Mouse (Mus musculus): ENCODE measurements at regions not wholly inside any gene's neighbourhood (a gene's known extent, or its start where the extent isn't known, plus 50 kb on each side); places are given as distances from the start of the nearest gene placed in this dataset.

DNA sequence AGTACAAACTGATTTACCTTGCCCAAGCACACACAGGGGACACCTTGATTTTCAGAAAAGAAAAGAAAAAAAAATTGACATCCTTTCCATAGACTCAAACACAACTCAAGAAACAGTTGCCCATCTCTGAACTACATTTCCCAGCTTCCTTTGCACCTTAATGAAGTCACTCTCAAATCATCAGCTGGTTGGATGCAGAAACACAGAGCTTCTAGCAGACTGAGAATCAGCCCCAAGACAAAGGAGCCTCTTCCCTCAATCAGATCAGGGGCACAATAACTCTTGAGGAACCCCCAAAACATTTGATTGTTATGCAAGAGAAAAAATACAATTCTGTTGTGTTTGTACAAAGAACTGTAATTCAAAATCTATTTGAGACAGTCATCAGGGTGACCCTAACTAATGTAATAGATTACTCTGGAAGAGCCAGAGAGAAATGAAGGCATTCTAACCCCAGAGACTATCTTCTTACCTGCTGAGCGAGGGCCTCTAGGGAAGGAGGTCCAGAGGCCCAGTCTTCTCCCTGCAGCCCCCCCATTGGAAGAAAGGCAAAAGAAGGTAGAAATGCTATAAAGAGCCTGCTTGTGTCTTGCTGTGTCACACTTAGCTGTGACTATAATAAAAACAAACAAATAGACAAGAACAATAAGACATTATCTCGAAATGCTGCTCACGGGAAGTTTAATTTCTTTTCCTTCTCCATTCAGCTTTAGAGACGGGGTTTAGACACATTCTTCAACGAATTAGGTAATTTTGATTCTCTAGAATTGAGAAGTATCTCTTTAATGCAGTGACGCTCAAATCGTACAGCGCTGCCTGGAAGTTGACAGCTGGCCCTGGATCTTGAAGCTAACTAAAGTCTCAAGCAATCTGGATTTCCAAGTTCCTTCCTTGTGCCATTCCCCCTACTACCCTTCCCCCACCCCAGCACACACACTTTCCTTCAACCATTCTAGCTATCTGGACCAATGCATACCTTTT, 287.5 kb downstream of the Lnpk start:
- TF ChIP-seq CTCF (IDR thresholded peaks at IDR 0.05; ENCODE audit: insufficient read depth, low read length) (no peak), POLR2A (IDR thresholded peaks at IDR 0.05; ENCODE audit: borderline replicate concordance, extremely low read depth, low read depth, low read length) (no peak)
- Histone ChIP-seq H3K4me3 (replicated peaks; ENCODE audit: extremely low read depth, low read depth, low read length) (no peak overlapping the region), H3K4me1 (ENCODE audit: control insufficient read depth, insufficient read depth, low read length) (no peaks in the 10 kb centered on the region)
- WGBS = 68% methylated on average over 8 of the region's 8 CpGs
- no peak for DNase-seq

DNA sequence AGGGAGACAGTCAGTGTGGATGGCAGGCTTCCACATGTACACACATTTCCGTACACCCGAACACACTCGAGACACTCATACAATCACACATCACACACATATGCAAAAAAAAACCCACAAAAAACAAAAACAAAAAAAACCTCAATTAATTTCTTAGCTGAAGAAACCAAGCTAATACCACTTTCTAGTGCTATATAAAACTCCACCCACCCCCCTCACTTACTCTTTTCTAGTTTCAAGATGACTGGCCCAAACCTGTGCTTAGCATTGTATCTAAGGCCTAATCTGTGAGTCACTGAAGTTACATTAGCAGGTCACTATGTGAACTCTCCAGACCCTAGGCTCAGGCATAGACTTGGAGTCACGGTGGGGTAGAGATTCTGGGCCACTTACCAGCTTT, 293.6 kb downstream of the Lnpk start:
- no peak for TF ChIP-seq POLR2A (IDR thresholded peaks at IDR 0.05; ENCODE audit: borderline replicate concordance, extremely low read depth, low read depth, low read length)
- TF ChIP-seq CTCF (IDR thresholded peaks at IDR 0.05; ENCODE audit: insufficient read depth, low read length) = no peak

DNA sequence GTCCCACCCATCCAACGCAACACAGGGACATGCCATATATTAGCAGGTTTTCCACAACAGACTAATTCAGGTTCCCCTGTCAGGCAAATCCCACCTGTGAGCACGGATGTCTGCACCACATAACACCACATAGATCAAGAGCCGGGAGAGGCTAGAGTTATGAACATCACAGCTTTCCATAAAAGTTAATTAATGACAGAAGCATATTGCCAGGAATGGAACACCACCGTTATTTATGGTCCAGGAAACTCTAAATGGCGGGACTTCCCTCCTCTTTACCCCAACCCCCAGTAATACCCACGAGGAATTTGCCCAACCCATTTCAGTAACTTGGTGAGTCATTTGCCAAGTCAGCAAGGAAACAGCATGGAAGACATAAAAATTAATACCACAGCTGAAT, 314.3 kb downstream of the Lnpk start:
- no peak for DNase-seq

More for the DNA sequence above, 293.6 kb downstream of the Lnpk start:
- DNase-seq = no peak
- 92% methylated on average over 4 of the region's 4 CpGs for WGBS
- Histone ChIP-seq H3K4me3 (replicated peaks; ENCODE audit: extremely low read depth, low read depth, low read length) (no peak overlapping the region), H3K4me1 (ENCODE audit: control insufficient read depth, insufficient read depth, low read length) (no peaks in the 10 kb centered on the region)

DNA sequence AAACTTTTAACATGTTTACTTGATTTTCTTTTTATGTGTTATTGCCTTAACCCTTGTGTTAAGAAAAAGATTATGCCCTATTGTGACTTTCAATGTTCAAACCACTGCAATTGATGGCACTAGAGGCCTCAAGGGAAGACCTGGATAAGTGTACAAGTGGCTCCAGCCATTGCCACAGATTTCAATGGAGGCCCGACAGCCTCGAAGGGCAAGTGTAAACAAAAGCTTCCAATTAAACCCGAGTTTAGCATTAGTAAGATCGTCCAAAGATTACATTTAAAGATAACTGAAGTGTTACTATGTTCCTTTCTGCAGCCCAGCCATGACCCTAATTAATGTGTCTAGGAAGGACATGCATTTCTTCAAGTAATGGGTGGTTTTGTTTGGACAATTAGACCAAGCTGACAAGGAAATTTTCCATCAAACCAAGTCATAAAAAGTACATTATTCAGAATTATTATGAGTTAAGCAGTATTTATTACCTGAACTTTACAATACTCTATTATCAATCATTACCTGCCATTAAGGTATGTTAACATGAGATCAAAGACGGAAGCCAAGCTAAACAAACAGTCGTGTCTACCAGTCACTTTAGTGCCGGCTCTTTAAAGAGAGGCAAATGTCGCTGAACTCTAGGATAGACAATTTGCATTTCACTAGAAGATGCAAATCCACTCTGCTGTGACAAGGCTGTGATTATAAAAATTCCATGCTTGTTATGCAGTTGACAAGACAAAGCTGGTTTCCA, 322.0 kb downstream of the Lnpk start:
- DNase-seq = no peak
- TF ChIP-seq CTCF (IDR thresholded peaks at IDR 0.05; ENCODE audit: insufficient read depth, low read length) (no peak), POLR2A (IDR thresholded peaks at IDR 0.05; ENCODE audit: borderline replicate concordance, extremely low read depth, low read depth, low read length) (no peak)
- H3K4me3 ChIP-seq (replicated peaks; ENCODE audit: extremely low read depth, low read depth, low read length) = no peak overlapping the region
- WGBS = 18% methylated on average over 8 of the region's 8 CpGs
- no peaks in the 10 kb centered on the region for H3K4me1 ChIP-seq (ENCODE audit: control insufficient read depth, insufficient read depth, low read length)

More for the DNA sequence above, 314.3 kb downstream of the Lnpk start:
- 72% methylated on average over 6 of the region's 6 CpGs for WGBS
- TF ChIP-seq POLR2A (IDR thresholded peaks at IDR 0.05; ENCODE audit: borderline replicate concordance, extremely low read depth, low read depth, low read length) = no peak
- no peak for TF ChIP-seq CTCF (IDR thresholded peaks at IDR 0.05; ENCODE audit: insufficient read depth, low read length)
- no peaks in the 10 kb centered on the region for H3K4me1 ChIP-seq (ENCODE audit: control insufficient read depth, insufficient read depth, low read length)
- no peak overlapping the region for H3K4me3 ChIP-seq (replicated peaks; ENCODE audit: extremely low read depth, low read depth, low read length)

DNA sequence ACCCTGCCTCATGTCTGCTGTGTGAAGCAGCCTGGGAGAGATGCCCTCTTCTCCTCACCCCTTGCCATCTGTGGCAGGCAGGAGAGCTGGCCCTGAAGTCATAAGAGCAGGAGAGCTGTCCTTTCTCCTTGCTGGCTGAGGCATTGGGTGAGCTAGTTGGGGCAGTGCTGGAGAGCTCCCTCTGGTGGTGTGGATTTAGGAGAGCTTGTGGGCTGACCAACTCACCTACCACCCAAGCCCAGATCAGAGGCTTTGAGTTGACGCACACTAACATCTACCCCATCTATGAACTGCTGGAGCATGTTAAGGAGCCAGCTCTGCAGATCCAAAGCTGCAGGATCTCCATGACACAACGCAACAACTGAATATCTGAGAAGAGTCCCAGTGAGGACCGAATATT, 331.7 kb downstream of the Lnpk start:
- H3K4me1 ChIP-seq (ENCODE audit: control insufficient read depth, insufficient read depth, low read length) = no peaks in the 10 kb centered on the region
- no peak for DNase-seq
- no peak overlapping the region for H3K4me3 ChIP-seq (replicated peaks; ENCODE audit: extremely low read depth, low read depth, low read length)
- WGBS = 89% methylated on average over 3 of the region's 3 CpGs
- no peak for TF ChIP-seq POLR2A (IDR thresholded peaks at IDR 0.05; ENCODE audit: borderline replicate concordance, extremely low read depth, low read depth, low read length)
- peak; percentile 40 for TF ChIP-seq CTCF (IDR thresholded peaks at IDR 0.05; ENCODE audit: insufficient read depth, low read length)

DNA sequence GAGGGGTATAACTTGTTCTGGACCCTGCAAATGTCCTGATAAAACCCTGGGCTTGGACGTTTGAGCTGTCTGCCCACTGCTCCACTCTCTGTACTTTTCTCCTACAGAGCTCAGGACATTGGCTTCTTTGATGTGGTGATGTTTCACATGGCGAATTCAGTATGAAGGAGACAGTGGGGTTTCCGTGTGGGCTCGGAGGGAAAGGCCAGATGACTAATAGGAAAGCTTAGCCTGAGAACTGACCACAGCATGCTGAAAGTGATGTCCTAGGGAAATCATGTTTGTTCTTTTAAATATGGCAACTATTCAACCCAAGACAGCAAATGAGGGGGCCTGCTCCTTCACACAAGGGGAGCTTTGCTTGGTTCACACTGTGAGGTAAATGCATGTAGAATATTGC, 332.6 kb downstream of the Lnpk start:
- no peak for DNase-seq
- Histone ChIP-seq H3K4me3 (replicated peaks; ENCODE audit: extremely low read depth, low read depth, low read length) (no peak overlapping the region), H3K4me1 (ENCODE audit: control insufficient read depth, insufficient read depth, low read length) (no peaks in the 10 kb centered on the region)
- no peak for TF ChIP-seq CTCF (IDR thresholded peaks at IDR 0.05; ENCODE audit: insufficient read depth, low read length)
- TF ChIP-seq POLR2A (IDR thresholded peaks at IDR 0.05; ENCODE audit: borderline replicate concordance, extremely low read depth, low read depth, low read length) = no peak
- 77% methylated on average over 4 of the region's 4 CpGs for WGBS

DNA sequence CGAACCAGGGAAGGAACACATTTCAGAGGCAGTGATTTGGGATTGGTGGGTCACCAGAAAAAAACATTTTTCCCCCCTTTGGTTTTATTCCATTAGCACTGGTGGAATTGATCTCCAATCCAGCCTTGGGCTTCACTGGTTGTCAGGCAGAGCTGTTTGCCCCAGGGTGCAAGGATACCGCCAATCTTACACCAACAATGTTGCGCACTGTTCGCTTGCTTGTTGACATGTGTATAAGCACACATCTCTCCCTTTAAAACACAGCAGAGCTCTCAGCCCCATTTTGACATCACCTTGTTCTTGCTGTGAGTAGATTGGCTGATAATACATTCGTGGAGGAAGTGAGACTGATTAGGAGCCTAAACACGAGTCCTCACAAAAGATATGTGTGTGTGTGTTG, 333.1 kb upstream of the Atp5g3 start:
- no peaks in the 10 kb centered on the region for H3K4me1 ChIP-seq (ENCODE audit: control insufficient read depth, insufficient read depth, low read length)
- TF ChIP-seq CTCF (IDR thresholded peaks at IDR 0.05; ENCODE audit: insufficient read depth, low read length) = no peak
- TF ChIP-seq POLR2A (IDR thresholded peaks at IDR 0.05; ENCODE audit: borderline replicate concordance, extremely low read depth, low read depth, low read length) = no peak
- WGBS = 67% methylated on average over 6 of the region's 6 CpGs
- no peak overlapping the region for H3K4me3 ChIP-seq (replicated peaks; ENCODE audit: extremely low read depth, low read depth, low read length)
- no peak for DNase-seq

DNA sequence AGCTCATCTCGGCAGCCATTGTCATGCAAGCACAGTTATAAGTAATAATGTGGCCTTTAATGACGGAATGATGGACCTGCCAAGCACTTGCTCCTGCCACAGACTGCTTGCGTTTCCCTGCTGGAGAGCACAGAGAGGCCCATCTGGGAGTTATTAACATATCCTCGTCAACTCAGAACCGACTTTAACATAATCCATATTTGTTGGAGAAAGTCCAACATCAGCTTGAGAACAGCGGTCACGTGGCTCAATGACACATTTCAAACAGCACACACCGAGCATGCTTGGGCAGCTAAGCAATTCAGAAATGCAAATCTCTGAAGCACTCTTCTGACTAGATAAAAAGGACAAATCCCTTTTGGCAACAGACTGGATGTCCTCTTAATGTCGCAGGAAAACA, 332.7 kb upstream of the Atp5g3 start:
- no peak for DNase-seq
- WGBS = 49% methylated on average over 9 of the region's 9 CpGs
- no peak for TF ChIP-seq CTCF (IDR thresholded peaks at IDR 0.05; ENCODE audit: insufficient read depth, low read length)
- TF ChIP-seq POLR2A (IDR thresholded peaks at IDR 0.05; ENCODE audit: borderline replicate concordance, extremely low read depth, low read depth, low read length) = no peak
- Histone ChIP-seq H3K4me1 (ENCODE audit: control insufficient read depth, insufficient read depth, low read length) (no peaks in the 10 kb centered on the region), H3K4me3 (replicated peaks; ENCODE audit: extremely low read depth, low read depth, low read length) (no peak overlapping the region)

DNA sequence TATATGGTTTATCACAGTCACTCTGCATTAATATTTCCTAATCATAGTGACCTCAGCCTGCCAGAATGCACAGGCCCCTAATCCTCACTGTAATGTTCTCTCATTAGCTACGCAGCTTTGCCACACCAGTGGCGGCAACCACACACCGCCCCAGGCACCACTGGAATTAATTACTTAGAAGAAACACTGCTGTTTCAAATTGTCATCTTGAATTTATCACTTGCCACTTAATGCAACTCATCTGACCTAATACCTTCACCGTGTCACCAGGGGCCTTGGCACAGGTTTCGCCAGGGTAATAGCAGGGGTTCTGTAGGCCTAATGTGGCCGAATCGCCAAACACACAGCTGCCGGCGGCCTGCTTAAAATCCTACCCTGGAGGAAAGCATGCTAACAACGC, 328.5 kb upstream of the Atp5g3 start:
- DNase-seq = no peak
- WGBS = 91% methylated on average over 10 of the region's 10 CpGs
- H3K4me3 ChIP-seq (replicated peaks; ENCODE audit: extremely low read depth, low read depth, low read length) = no peak overlapping the region

More for the DNA sequence above, 328.5 kb upstream of the Atp5g3 start:
- TF ChIP-seq CTCF (IDR thresholded peaks at IDR 0.05; ENCODE audit: insufficient read depth, low read length) (no peak), POLR2A (IDR thresholded peaks at IDR 0.05; ENCODE audit: borderline replicate concordance, extremely low read depth, low read depth, low read length) (no peak)
- H3K4me1 ChIP-seq (ENCODE audit: control insufficient read depth, insufficient read depth, low read length) = no peaks in the 10 kb centered on the region

Data from lung, adult 2 months (tissue).